Mouse (Mus musculus) limb, embryonic 12.5 days (tissue): ENCODE results near the gene Gpc1. TPM values are rescaled to one million over a fixed set of nuclear protein-coding genes. Genes with fewer than 3 reads are reported as not detected.

Source experiments
- ATAC-seq: fragments of 200-750 bp; cut with Nextera tagmentation; 2 replicates; pipeline ENCODE4 v1.8.0; 2017; ENCODE audit warnings: low read depth, moderate TSS enrichment; ENCODE audit not compliant: insufficient number of reproducible peaks, insufficient read depth, low FRiP score, low TSS enrichment
- H3K27ac ChIP-seq: fragments of 300-500 bp; sonication (generic); 2 replicates; pipeline ENCODE4 v1.5.1; 2016; ENCODE audit warnings: mild to moderate bottlenecking, moderate library complexity
- H3K27me3 ChIP-seq: fragments of 300-500 bp; sonication (generic); 2 replicates; pipeline ENCODE4 v1.6.1; 2016; ENCODE audit warnings: mild to moderate bottlenecking, moderate library complexity
- H3K36me3 ChIP-seq: fragments of 300-500 bp; sonication (generic); 2 replicates; pipeline ENCODE4 v1.6.1; 2016; ENCODE audit warnings: mild to moderate bottlenecking, moderate library complexity
- H3K4me1 ChIP-seq: fragments of 300-500 bp; sonication (generic); replicated peaks from 2 replicates; pipeline ENCODE4 v1.6.1; 2016
- H3K4me2 ChIP-seq: fragments of 300-500 bp; sonication (generic); 2 replicates; pipeline ENCODE4 v1.6.1; 2016; ENCODE audit warnings: mild to moderate bottlenecking, moderate library complexity
- H3K4me3 ChIP-seq: fragments of 300-500 bp; sonication (generic); replicated peaks from 2 replicates; pipeline ENCODE4 v1.5.1; 2016; ENCODE audit warnings: mild to moderate bottlenecking
- H3K9ac ChIP-seq: fragments of 300-500 bp; sonication (generic); replicated peaks from 2 replicates; pipeline ENCODE4 v1.6.1; 2016; ENCODE audit warnings: mild to moderate bottlenecking, moderate library complexity
- H3K9me3 ChIP-seq: fragments of 300-500 bp; sonication (generic); 2 replicates; pipeline ENCODE4 v1.6.1; 2016; ENCODE audit warnings: mild to moderate bottlenecking, moderate library complexity
- WGBS: fragments of 180-500 bp; shearing (Covaris S2); methylation state at CpG from one replicate; pipeline ENCODE4 v1.1.7; 2016; 5-methylcytosine and 5-hydroxymethylcytosine counted together
- polyA plus RNA-seq: library from polyadenylated mRNA; unstranded; fragments of >200 nt; fragmentation: Nextera tagmentation; extraction: Ambion mirVana; gene quantifications from 2 replicates; pipeline ENCODE4 v1.2.1, GENCODE M21; 2016

Gpc1 gene
- polyA plus RNA-seq, 1 experiment from 2014 or later, result 82.2 TPM

GRCm38 (mm10) chr1:92881982-92882381, 50.5 kb downstream of the Gpc1 start:
- no peak for ATAC-seq
- no peaks in the 10 kb centered on the region for H3K4me1 ChIP-seq
- no peak overlapping the region for H3K4me3 ChIP-seq
- H3K9me3 ChIP-seq, result no peaks in the 10 kb centered on the region
- 93% methylated on average over 6 of the region's 6 CpGs for WGBS
- no peak overlapping the region for H3K9ac ChIP-seq
- H3K27me3 ChIP-seq, result no peaks in the 10 kb centered on the region; the same call in none of the 2 replicates
- H3K36me3 ChIP-seq, result no peaks in the 10 kb centered on the region
- no peak overlapping the region for H3K27ac ChIP-seq
- no peak overlapping the region for H3K4me2 ChIP-seq

GRCm38 (mm10) chr1:92888901-92889655, 57.6 kb downstream of the Gpc1 start:
- no peaks in the 10 kb centered on the region for H3K36me3 ChIP-seq
- H3K4me2 ChIP-seq, result no peak overlapping the region
- H3K4me3 ChIP-seq, result no peak overlapping the region
- no peak overlapping the region for H3K27ac ChIP-seq
- ATAC-seq, result no peak
- H3K4me1 ChIP-seq, result no peaks in the 10 kb centered on the region
- WGBS, result 79% methylated on average over 7 of the region's 7 CpGs
- H3K9ac ChIP-seq, result no peak overlapping the region
- H3K9me3 ChIP-seq, result no peaks in the 10 kb centered on the region
- no peaks in the 10 kb centered on the region; the same call in 1 of the 2 replicates for H3K27me3 ChIP-seq

- Histone ChIP-seq H3K27ac (no peak overlapping the region), H3K9me3 (no peaks in the 10 kb centered on the region), H3K36me3 (no peaks in the 10 kb centered on the region), H3K4me1 (no peaks in the 10 kb centered on the region), H3K27me3 (no peaks in the 10 kb centered on the region), H3K4me2 (no peak overlapping the region), H3K9ac (no peak overlapping the region), H3K4me3 (no peak overlapping the region)
- ATAC-seq, result no peak
- WGBS, result 65% methylated on average over 3 of the region's 3 CpGs
Measured at GRCm38 (mm10) chr1:92892791-92893190, 61.3 kb downstream of the Gpc1 start.

GRCm38 (mm10) chr1:92893896-92894295, 62.5 kb downstream of the Gpc1 start:
- Histone ChIP-seq H3K4me1 (no peaks in the 10 kb centered on the region), H3K9me3 (no peaks in the 10 kb centered on the region), H3K27ac (no peak overlapping the region), H3K9ac (no peak overlapping the region), H3K27me3 (no peaks in the 10 kb centered on the region; the same call in 1 of the 2 replicates), H3K4me2 (no peak overlapping the region), H3K36me3 (no peaks in the 10 kb centered on the region), H3K4me3 (no peak overlapping the region)
- no peak for ATAC-seq
- WGBS, result 74% methylated on average over 3 of the region's 3 CpGs

GRCm38 (mm10) chr1:92895089-92895488, 63.6 kb downstream of the Gpc1 start:
- Histone ChIP-seq H3K9ac (no peak overlapping the region), H3K4me2 (no peak overlapping the region), H3K9me3 (no peaks in the 10 kb centered on the region), H3K4me3 (no peak overlapping the region), H3K4me1 (no peaks in the 10 kb centered on the region), H3K27ac (no peak overlapping the region), H3K27me3 (peaks cover 5% of the 10 kb centered on the region; the same call in 1 of the 2 replicates), H3K36me3 (no peaks in the 10 kb centered on the region)
- 12% methylated on average over 3 of the region's 3 CpGs for WGBS
- ATAC-seq, result 0 out of 2 replicates have a peak, but pooled peaks have one; percentile 37

GRCm38 (mm10) chr1:92902786-92903185, 71.3 kb downstream of the Gpc1 start, which contains the start of gene Ankmy1:
Gene Ankmy1, minus strand, starts transcription at chr1:92902906.
- Histone ChIP-seq H3K4me2 (peak within 1 kb of the TSS; percentile 55), H3K9ac (no peak within 1 kb of the TSS), H3K9me3 (no peaks in the 10 kb centered on the region), H3K27ac (no peak within 1 kb of the TSS), H3K27me3 (peaks cover 10% of the 10 kb centered on the region; the same call in 1 of the 2 replicates), H3K36me3 (no peaks in the 10 kb centered on the region), H3K4me1 (peaks cover 15% of the 10 kb centered on the region), H3K4me3 (peak within 1 kb of the TSS; percentile 31)
- 1% methylated on average over 15 of the region's 15 CpGs for WGBS
- peak; percentile 34 for ATAC-seq

- no peak overlapping the region for H3K27ac ChIP-seq
- H3K36me3 ChIP-seq, result no peaks in the 10 kb centered on the region
- H3K27me3 ChIP-seq, result peaks cover 10% of the 10 kb centered on the region; the same call in 1 of the 2 replicates
- 73% methylated on average over 4 of the region's 4 CpGs for WGBS
- peaks cover 19% of the 10 kb centered on the region for H3K4me1 ChIP-seq
- no peak for ATAC-seq
- H3K4me3 ChIP-seq, result no peak overlapping the region
- no peak overlapping the region for H3K4me2 ChIP-seq
- H3K9me3 ChIP-seq, result no peaks in the 10 kb centered on the region
- H3K9ac ChIP-seq, result no peak overlapping the region
Measured at GRCm38 (mm10) chr1:92903627-92904026, 72.2 kb downstream of the Gpc1 start.

- H3K4me1 ChIP-seq, result peaks cover 29% of the 10 kb centered on the region
- 90% methylated on average over 2 of the region's 2 CpGs for whole genome bisulfite sequencing
Measured at GRCm38 (mm10) chr1:92905703-92906310, 74.4 kb downstream of the Gpc1 start.

GRCm38 (mm10) chr1:92906779-92907631, 75.6 kb downstream of the Gpc1 start, which contains the start of gene Dusp28:
Gene Dusp28, plus strand, starts transcription at chr1:92906981.
- peak within 1 kb of the TSS; percentile 73 for H3K4me2 ChIP-seq
- peak within 1 kb of the TSS; percentile 92 for H3K27ac ChIP-seq
- no peaks in the 10 kb centered on the region for H3K9me3 ChIP-seq
- peak within 1 kb of the TSS; percentile 76 for H3K4me3 ChIP-seq
- no peaks in the 10 kb centered on the region for H3K36me3 ChIP-seq
- H3K9ac ChIP-seq, result peak within 1 kb of the TSS; percentile 72
- under 1% methylated on average over 81 of the region's 81 CpGs for WGBS
- H3K4me1 ChIP-seq, result peaks cover 38% of the 10 kb centered on the region
- peak; percentile 84 for ATAC-seq
- peaks cover 2% of the 10 kb centered on the region; the same call in 1 of the 2 replicates for H3K27me3 ChIP-seq

More at GRCm38 (mm10) chr1:92905703-92906310, 74.4 kb downstream of the Gpc1 start:
- Histone ChIP-seq H3K27me3 (peaks cover 5% of the 10 kb centered on the region; the same call in 1 of the 2 replicates), H3K27ac (no peak overlapping the region), H3K4me3 (no peak overlapping the region), H3K9ac (no peak overlapping the region), H3K4me2 (no peak overlapping the region), H3K9me3 (no peaks in the 10 kb centered on the region), H3K36me3 (no peaks in the 10 kb centered on the region)
- ATAC-seq, result no peak

GRCm38 (mm10) chr1:92907632-92908360, 76.4 kb downstream of the Gpc1 start:
- H3K9me3 ChIP-seq, result no peaks in the 10 kb centered on the region
- H3K4me3 ChIP-seq, result peak overlapping the region; percentile 76
- 48% methylated on average over 20 of the region's 20 CpGs for WGBS
- peak overlapping the region; percentile 73 for H3K4me2 ChIP-seq
- H3K27me3 ChIP-seq, result no peaks in the 10 kb centered on the region
- H3K9ac ChIP-seq, result peak overlapping the region; percentile 72
- peaks cover 41% of the 10 kb centered on the region for H3K4me1 ChIP-seq
- no peak for ATAC-seq
- no peaks in the 10 kb centered on the region for H3K36me3 ChIP-seq
- H3K27ac ChIP-seq, result peak overlapping the region; percentile 92; the same call in 1 of the 2 replicates
